Mouse (Mus musculus): ENCODE results near the gene Grm4. TPM values are rescaled to one million over a fixed set of nuclear protein-coding genes. Genes with fewer than 3 reads are reported as not detected.

Gene Grm4
- total and polyA plus RNA-seq, 3 experiments = 0.06 TPM; not detected in 2

DNA sequence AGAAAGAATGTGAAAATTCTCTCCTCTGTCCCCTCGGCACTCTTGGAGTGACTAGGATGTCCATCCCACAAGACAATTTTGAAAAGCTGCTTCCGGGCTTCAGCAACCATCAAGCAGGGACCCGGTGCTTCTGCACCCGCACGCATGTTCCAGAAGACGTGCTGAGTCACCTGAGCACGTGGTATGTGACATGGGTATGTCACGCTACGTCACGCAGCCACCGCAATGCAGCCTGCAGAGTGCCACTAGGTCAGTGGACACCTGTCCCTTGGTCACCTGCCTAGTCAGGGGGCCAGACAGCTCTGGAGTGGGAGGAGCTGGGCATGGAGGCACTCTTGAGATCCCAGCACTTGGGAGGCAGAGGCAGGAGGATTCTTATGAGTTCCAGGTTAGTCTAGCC lies 45.6 kb downstream of the Grm4 start:
- no peaks in the 10 kb centered on the region for H3K27me3 ChIP-seq (ENCODE audit: control insufficient read depth in 1 of 2, insufficient read depth in 2 of 2, low read length in 2 of 2)
- DNase-seq (ENCODE audit: low read depth, low spot score) = no peak
- no peak overlapping the region for H3K9ac ChIP-seq (ENCODE audit: control insufficient read depth, low read depth, low read length, poor library complexity, severe bottlenecking)
- H3K79me2 ChIP-seq (ENCODE audit: control insufficient read depth, insufficient read depth, low read length, poor library complexity) = no peaks in the 10 kb centered on the region
- H3K4me1 ChIP-seq (ENCODE audit: control insufficient read depth in 1 of 2, insufficient read depth in 2 of 2, low read length in 2 of 2) = no peaks in the 10 kb centered on the region
- H3K9me3 ChIP-seq (replicated peaks; ENCODE audit: insufficient read depth, low read length) = no peaks in the 10 kb centered on the region
- no peak overlapping the region for H3K4me3 ChIP-seq (ENCODE audit: control insufficient read depth in 1 of 2, insufficient read depth in 1 of 2, low read depth in 2 of 2, low read length in 2 of 2)
- H3K27ac ChIP-seq (ENCODE audit: control insufficient read depth, low read depth, low read length) = no peak overlapping the region
- H3K36me3 ChIP-seq (ENCODE audit: control insufficient read depth in 1 of 2, insufficient read depth in 2 of 2, low read length in 2 of 2) = no peaks in the 10 kb centered on the region
- TF ChIP-seq TBP (IDR thresholded peaks at IDR 0.05; ENCODE audit: low read depth, low read length) = no peak
- TF ChIP-seq ELF1 (IDR thresholded peaks at IDR 0.05; ENCODE audit: low read depth, low read length) = no peak
- TF ChIP-seq MXI1 (IDR thresholded peaks at IDR 0.05; ENCODE audit: low read depth, low read length) = no peak
- TF ChIP-seq POLR2AphosphoS5 (IDR thresholded peaks at IDR 0.05; ENCODE audit: borderline replicate concordance, low read depth, low read length) = no peak
- TF ChIP-seq E2F4 (IDR thresholded peaks at IDR 0.05; ENCODE audit: borderline replicate concordance, low read depth, low read length) = no peak
- TF ChIP-seq ZKSCAN1 (IDR thresholded peaks at IDR 0.05; ENCODE audit: low read depth, low read length) = no peak
- TF ChIP-seq MAX (IDR thresholded peaks at IDR 0.05; ENCODE audit: low read length) = no peak
- no peak for TF ChIP-seq NRF1 (IDR thresholded peaks at IDR 0.05; ENCODE audit: insufficient read depth, low read depth, low read length, poor library complexity, severe bottlenecking)
- no peak for TF ChIP-seq ZMIZ1 (IDR thresholded peaks at IDR 0.05; ENCODE audit: low read depth, low read length)
- no peak for TF ChIP-seq ETS1 (IDR thresholded peaks at IDR 0.05; ENCODE audit: low read depth, low read length)
- TF ChIP-seq USF1 (IDR thresholded peaks at IDR 0.05; ENCODE audit: low read depth, low read length) = no peak
- TF ChIP-seq CHD2 (IDR thresholded peaks at IDR 0.05; ENCODE audit: low read length) = no peak

DNA sequence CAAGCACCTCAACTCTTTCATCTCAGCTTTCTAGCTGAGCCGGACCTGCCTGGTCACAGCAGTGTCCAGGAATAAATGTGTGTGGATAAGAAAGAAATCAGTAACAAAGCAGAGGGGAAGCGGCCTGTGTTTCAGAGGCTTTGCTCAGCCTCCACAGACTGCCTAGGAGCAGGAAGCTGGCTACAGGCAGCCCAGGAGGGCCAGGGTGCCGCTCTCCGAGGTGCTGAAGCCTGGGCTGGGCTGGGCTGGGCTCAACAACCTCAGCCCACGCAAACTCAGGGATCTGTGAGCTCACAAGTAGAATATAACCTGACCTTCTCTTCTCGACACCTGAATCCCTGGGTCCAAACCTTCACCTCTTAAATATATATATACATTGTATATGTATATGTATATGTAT lies 54.6 kb downstream of the Grm4 start:
- no peak overlapping the region for H3K9ac ChIP-seq (ENCODE audit: control insufficient read depth, low read depth, low read length, poor library complexity, severe bottlenecking)
- no peaks in the 10 kb centered on the region for H3K9me3 ChIP-seq (replicated peaks; ENCODE audit: insufficient read depth, low read length)
- H3K79me2 ChIP-seq (ENCODE audit: control insufficient read depth, insufficient read depth, low read length, poor library complexity) = no peaks in the 10 kb centered on the region
- TF ChIP-seq ZNF384 (IDR thresholded peaks at IDR 0.05; ENCODE audit: low read depth, low read length) (no peak), SIN3A (IDR thresholded peaks at IDR 0.05; ENCODE audit: low read length) (peak; percentile 34; the same call in 1 of the 2 replicates), E2F4 (IDR thresholded peaks at IDR 0.05; ENCODE audit: borderline replicate concordance, low read depth, low read length) (no peak)
- no peaks in the 10 kb centered on the region for H3K4me1 ChIP-seq (ENCODE audit: control insufficient read depth in 1 of 2, insufficient read depth in 2 of 2, low read length in 2 of 2)
- peak; percentile 65 for DNase-seq (ENCODE audit: low read depth, low spot score)
- H3K27ac ChIP-seq (ENCODE audit: control insufficient read depth, low read depth, low read length) = no peak overlapping the region
- H3K4me3 ChIP-seq (ENCODE audit: control insufficient read depth in 1 of 2, insufficient read depth in 1 of 2, low read depth in 2 of 2, low read length in 2 of 2) = no peak overlapping the region
- H3K36me3 ChIP-seq (ENCODE audit: control insufficient read depth in 1 of 2, insufficient read depth in 2 of 2, low read length in 2 of 2) = no peaks in the 10 kb centered on the region
- H3K27me3 ChIP-seq (ENCODE audit: control insufficient read depth in 1 of 2, insufficient read depth in 2 of 2, low read length in 2 of 2) = no peaks in the 10 kb centered on the region

DNA sequence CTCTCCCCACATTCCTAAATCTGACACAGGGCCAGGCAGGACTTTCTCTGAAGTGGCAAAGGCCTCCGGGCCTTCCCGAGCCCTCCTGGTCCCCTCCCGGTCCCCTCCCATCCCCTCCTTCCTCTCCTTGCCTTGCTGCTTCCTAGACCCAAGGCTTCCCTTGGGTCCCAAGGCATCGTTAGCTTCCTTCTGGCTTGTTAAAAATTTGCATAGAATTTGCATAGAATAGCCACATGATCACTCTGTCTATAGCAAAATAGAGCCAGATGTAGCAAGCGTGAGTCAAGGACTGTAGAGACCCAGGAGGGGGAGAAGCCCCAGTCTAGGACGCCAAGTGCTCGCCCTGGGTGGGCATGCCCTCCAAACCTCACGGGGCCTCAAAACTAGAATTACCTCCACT lies 55.3 kb downstream of the Grm4 start:
- Histone ChIP-seq H3K4me3 (ENCODE audit: control insufficient read depth in 1 of 2, insufficient read depth in 1 of 2, low read depth in 2 of 2, low read length in 2 of 2) (no peak overlapping the region), H3K36me3 (ENCODE audit: control insufficient read depth in 1 of 2, insufficient read depth in 2 of 2, low read length in 2 of 2) (no peaks in the 10 kb centered on the region), H3K27me3 (ENCODE audit: control insufficient read depth in 1 of 2, insufficient read depth in 2 of 2, low read length in 2 of 2) (no peaks in the 10 kb centered on the region), H3K27ac (ENCODE audit: control insufficient read depth, low read depth, low read length) (no peak overlapping the region), H3K79me2 (ENCODE audit: control insufficient read depth, insufficient read depth, low read length, poor library complexity) (no peaks in the 10 kb centered on the region), H3K9ac (ENCODE audit: control insufficient read depth, low read depth, low read length, poor library complexity, severe bottlenecking) (no peak overlapping the region), H3K4me1 (ENCODE audit: control insufficient read depth in 1 of 2, insufficient read depth in 2 of 2, low read length in 2 of 2) (no peaks in the 10 kb centered on the region), H3K9me3 (replicated peaks; ENCODE audit: insufficient read depth, low read length) (no peaks in the 10 kb centered on the region)
- no peak for DNase-seq (ENCODE audit: low read depth, low spot score)
- TF ChIP-seq HCFC1 (IDR thresholded peaks at IDR 0.05; ENCODE audit: low read depth, low read length) (no peak), SIN3A (IDR thresholded peaks at IDR 0.05; ENCODE audit: low read length) (no peak), EP300 (IDR thresholded peaks at IDR 0.05; ENCODE audit: low read depth in 1 of 2, low read length in 2 of 2) (no peak)
